Comparison of ENCODE assay signal across 20 mouse cellular contexts in genomic region chr5:141980746-141981145, GRCm38 (mm10).
DNase-seq lines count a peak whose midpoint lies in the region; ATAC-seq lines count a peak whose summit lies in the region.
"Had no signal": no experiment of that assay in that cellular context is flagged by ENCODE, and none has a peak within 500 bp of the region (broad histone marks: within the 10 kb centered on the region; RNA-seq: fewer than 3 reads in every experiment).

No protein-coding gene starts in this region.

- 85% methylated on average over 6 of the region's 6 CpGs for WGBS in midbrain, embryonic 11.5 days
- WGBS in midbrain, embryonic 16.5 days, result 78% methylated on average over 6 of the region's 6 CpGs

- no peak overlapping the region for H3K4me3 ChIP-seq in midbrain, embryonic 11.5 days (ENCODE audit: low read depth, low read length)
- no peak overlapping the region for H3K4me3 ChIP-seq in midbrain, embryonic 16.5 days (ENCODE audit: low read depth, low read length)
- H3K4me3 ChIP-seq: forebrain, embryonic 10.5 days; forebrain, embryonic 13.5 days; hindbrain, embryonic 10.5 days had no signal

- H3K4me1 ChIP-seq in midbrain, embryonic 11.5 days (ENCODE audit: control insufficient read depth, insufficient read depth, low read length), result no peaks in the 10 kb centered on the region
- H3K4me1 ChIP-seq in midbrain, embryonic 16.5 days (ENCODE audit: control insufficient read depth, insufficient read depth, low read length), result no peaks in the 10 kb centered on the region
- H3K4me1 ChIP-seq: forebrain, embryonic 10.5 days; forebrain, embryonic 13.5 days; hindbrain, embryonic 10.5 days had no signal

- H3K27me3 ChIP-seq in midbrain, embryonic 11.5 days (ENCODE audit: control insufficient read depth, insufficient read depth, low read length), result no peaks in the 10 kb centered on the region
- H3K27me3 ChIP-seq in midbrain, embryonic 16.5 days (ENCODE audit: control insufficient read depth, insufficient read depth, low read depth, low read length), result no peaks in the 10 kb centered on the region
- H3K27me3 ChIP-seq: forebrain, embryonic 13.5 days had no signal

- no peak overlapping the region for H3K9ac ChIP-seq in midbrain, embryonic 11.5 days (ENCODE audit: low read length)
- no peak overlapping the region for H3K9ac ChIP-seq in midbrain, embryonic 16.5 days (ENCODE audit: low read depth, low read length)
- H3K9ac ChIP-seq: forebrain, embryonic 13.5 days; hindbrain, embryonic 14.5 days had no signal

- no peaks in the 10 kb centered on the region for H3K36me3 ChIP-seq in midbrain, embryonic 11.5 days (ENCODE audit: control insufficient read depth, insufficient read depth, low read length)
- no peaks in the 10 kb centered on the region for H3K36me3 ChIP-seq in midbrain, embryonic 16.5 days (ENCODE audit: control insufficient read depth, insufficient read depth, low read length)
- H3K36me3 ChIP-seq: forebrain, embryonic 10.5 days; hindbrain, embryonic 10.5 days had no signal

- DNase-seq in cerebellum, postnatal 10 days, result peak; percentile 76 to 82
- DNase-seq in cerebellum, adult 18-20 months, result no peak
- DNase-seq in heart, postnatal 10 days, result peak; percentile 14 to 26
- no peak for DNase-seq in heart, adult 18-20 months
- DNase-seq in midbrain, embryonic 11.5 days (ENCODE audit: low spot score, missing footprints), result peak; percentile 14
- DNase-seq: adrenal gland, adult 8-10 months; adrenal gland, postnatal 25 days; cerebellum, adult 9-10 months; gastrocnemius, postnatal 10 days; gastrocnemius, postnatal 36 days; heart, postnatal 36 days had no signal

- no peak overlapping the region for H3K27ac ChIP-seq in midbrain, embryonic 11.5 days (ENCODE audit: low read depth, low read length)
- H3K27ac ChIP-seq in midbrain, embryonic 16.5 days (ENCODE audit: low read length), result no peak overlapping the region
- H3K27ac ChIP-seq: forebrain, embryonic 10.5 days; forebrain, embryonic 13.5 days; hindbrain, embryonic 10.5 days; hindbrain, embryonic 14.5 days had no signal

- H3K9me3 ChIP-seq in midbrain, embryonic 11.5 days (ENCODE audit: control insufficient read depth, low read length), result no peaks in the 10 kb centered on the region
- no peaks in the 10 kb centered on the region for H3K9me3 ChIP-seq in midbrain, embryonic 16.5 days (replicated peaks; ENCODE audit: control insufficient read depth, low read length, poor library complexity, severe bottlenecking)
- H3K9me3 ChIP-seq: forebrain, embryonic 10.5 days; forebrain, embryonic 13.5 days; hindbrain, embryonic 10.5 days had no signal

- no peak overlapping the region for H3K4me2 ChIP-seq in midbrain, embryonic 11.5 days
- H3K4me2 ChIP-seq in midbrain, embryonic 16.5 days (ENCODE audit: low read length), result no peak overlapping the region
- H3K4me2 ChIP-seq: forebrain, embryonic 13.5 days; heart, embryonic 11.5 days; hindbrain, embryonic 14.5 days had no signal

- ATAC-seq in midbrain, embryonic 11.5 days (ENCODE audit: low FRiP score), result no peak
- ATAC-seq in midbrain, embryonic 16.5 days, result no peak
- ATAC-seq: activated CD4-positive, CD25-positive, alpha-beta regulatory T cell, adult 4 months; forebrain, embryonic 13.5 days; forebrain, embryonic 16.5 days; intestine, postnatal 0 days had no signal

- intact Hi-C loops in heart, postnatal 10 days (cut with DNase I), result loop anchor here (10.0 kb wide), 2 partner anchors 234 to 464 kb away; no protein-coding TSS in a partner anchor

Comparison
In these comparisons a context has a peak if more than half of its experiments do, and no peak if none do; other contexts are left out.
1. DNase-seq: peak in cerebellum, postnatal 10 days (2 of 2), heart, postnatal 10 days (2 of 2) and midbrain, embryonic 11.5 days (single experiment); none in cerebellum, adult 18-20 months (0 of 2) and heart, adult 18-20 months (0 of 2).